Mouse (Mus musculus) thymus, adult 2 months (tissue): ENCODE data around the gene Actr3. TPM values are rescaled to one million over a fixed set of nuclear protein-coding genes. Genes with fewer than 3 reads are reported as not detected.

ENCODE experiments used
- DNase-seq: peaks from one replicate; pipeline ENCODE4 v3.0.0; 2021
- H3K27ac ChIP-seq: fragments of 200-500 bp; 2 replicates; pipeline ENCODE4 v1.5.1; 2012; ENCODE audit warnings: low read length, control low read depth; ENCODE audit not compliant: control insufficient read depth, insufficient read depth
- H3K27me3 ChIP-seq: fragments of 200-500 bp; 2 replicates; pipeline ENCODE4 v1.6.1; 2012; ENCODE audit warnings: mild to moderate bottlenecking, low read length, moderate library complexity, mixed read lengths; ENCODE audit not compliant: control insufficient read depth, insufficient read depth
- H3K36me3 ChIP-seq: fragments of 200-500 bp; 2 replicates; pipeline ENCODE4 v1.6.1; 2012; ENCODE audit warnings: mild to moderate bottlenecking, low read length, moderate library complexity; ENCODE audit not compliant: control insufficient read depth, insufficient read depth
- H3K4me1 ChIP-seq: fragments of 200-500 bp; replicated peaks from 2 replicates; pipeline ENCODE4 v1.6.1; 2012; ENCODE audit warnings: low read length; ENCODE audit not compliant: control insufficient read depth, insufficient read depth
- H3K4me3 ChIP-seq: fragments of 200-500 bp; 2 replicates; pipeline ENCODE4 v1.5.1; 2012; ENCODE audit warnings: mild to moderate bottlenecking, low read length, control low read depth, moderate library complexity; ENCODE audit not compliant: control insufficient read depth, insufficient read depth
- CTCF ChIP-seq: fragments of 200-500 bp; IDR thresholded peaks from 2 replicates; pipeline ENCODE4 v1.5.1; 2012; ENCODE audit warnings: mild to moderate bottlenecking, control low read depth, low read length, moderate library complexity, borderline replicate concordance; ENCODE audit not compliant: control insufficient read depth, poor library complexity, insufficient read depth; ENCODE audit errors: extremely low read depth
- POLR2A ChIP-seq: fragments of 200-500 bp; IDR thresholded peaks from 2 replicates; pipeline ENCODE4 v1.6.1; 2012; ENCODE audit warnings: mild to moderate bottlenecking, low read length, control low read depth, moderate library complexity; ENCODE audit not compliant: control insufficient read depth, poor library complexity, insufficient read depth; ENCODE audit errors: extremely low read depth
- whole genome bisulfite sequencing: fragments of 180-500 bp; shearing (Covaris S2); methylation state at CpG from one replicate; pipeline ENCODE4 v1.1.7; 2018; 5-methylcytosine and 5-hydroxymethylcytosine counted together
- polyA plus RNA-seq: library from polyadenylated mRNA; depleted of rRNA; stranded (reverse); fragments of >200 nt; gene quantifications from 2 replicates; pipeline ENCODE4 v1.2.3, GENCODE M21; 2012; rRNA removed

Actr3 gene
- polyA plus RNA-seq, 1 experiment: 128 TPM

DNA sequence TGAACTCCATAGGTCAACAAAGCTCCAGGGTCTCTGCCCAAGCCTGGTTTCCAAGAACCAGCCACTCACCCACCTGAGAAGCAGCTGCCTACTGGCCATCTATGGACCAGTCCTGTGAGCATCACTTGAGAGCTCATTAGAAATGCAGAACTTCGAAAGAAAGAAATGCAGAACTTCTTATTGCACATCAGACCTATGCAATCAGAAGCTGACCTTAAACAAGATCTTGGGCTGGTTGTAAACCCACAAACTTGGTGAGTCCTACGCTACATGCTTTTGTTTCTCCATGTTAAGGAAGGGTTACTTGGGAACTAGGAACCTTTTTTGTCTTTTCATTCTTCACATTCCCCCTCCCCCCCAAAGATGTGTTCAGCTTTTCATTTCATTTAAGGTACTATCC lies 92.4 kb downstream of the Actr3 start:
- Histone ChIP-seq H3K27ac (no peak overlapping the region), H3K4me1 (no peaks in the 10 kb centered on the region), H3K36me3 (no peaks in the 10 kb centered on the region), H3K4me3 (no peak overlapping the region), H3K27me3 (no peaks in the 10 kb centered on the region)
- TF ChIP-seq POLR2A (no peak), CTCF (no peak)
- DNase-seq: no peak
- 79% methylated on average over 2 of the region's 2 CpGs for WGBS

Other genes with a start within 250 kb of the Actr3 start
- 3.8 and 5.5 TPM in 2 replicates for gene Slc35f5, start 124.9 kb upstream of the Actr3 start, polyA plus RNA-seq
- 0.20 and 0.57 TPM in 2 replicates for gene Gpr39, start 241.3 kb upstream of the Actr3 start, polyA plus RNA-seq